Mouse (Mus musculus): ENCODE data around the gene Flrt3. TPM values are rescaled to one million over a fixed set of nuclear protein-coding genes. Genes with fewer than 3 reads are reported as not detected.

Gene Flrt3
- total and polyA plus RNA-seq, 3 experiments = not detected

- H3K9me3 ChIP-seq (replicated peaks; ENCODE audit: insufficient read depth, low read length) = no peaks in the 10 kb centered on the region
- no peak for DNase-seq (ENCODE audit: low read depth, low spot score)
These were observed 812 bp downstream of the Flrt3 start for GRCm38 (mm10) chr2:140670457-140670856.

GRCm38 (mm10) chr2:140669786-140670185 is 1.5 kb downstream of the Flrt3 start:
- Histone ChIP-seq H3K4me3 (ENCODE audit: control insufficient read depth in 1 of 2, insufficient read depth in 1 of 2, low read depth in 2 of 2, low read length in 2 of 2) (no peak overlapping the region), H3K9ac (ENCODE audit: control insufficient read depth, low read depth, low read length, poor library complexity, severe bottlenecking) (no peak overlapping the region), H3K4me1 (ENCODE audit: control insufficient read depth in 1 of 2, insufficient read depth in 2 of 2, low read length in 2 of 2) (no peaks in the 10 kb centered on the region), H3K36me3 (ENCODE audit: control insufficient read depth in 1 of 2, insufficient read depth in 2 of 2, low read length in 2 of 2) (no peaks in the 10 kb centered on the region), H3K27ac (ENCODE audit: control insufficient read depth, low read depth, low read length) (no peak overlapping the region), H3K79me2 (ENCODE audit: control insufficient read depth, insufficient read depth, low read length, poor library complexity) (no peaks in the 10 kb centered on the region), H3K9me3 (replicated peaks; ENCODE audit: insufficient read depth, low read length) (no peaks in the 10 kb centered on the region), H3K27me3 (ENCODE audit: control insufficient read depth in 1 of 2, insufficient read depth in 2 of 2, low read length in 2 of 2) (no peaks in the 10 kb centered on the region)
- DNase-seq (ENCODE audit: low read depth, low spot score) = no peak
- no peak for TF ChIP-seq CHD1 (IDR thresholded peaks at IDR 0.05; ENCODE audit: low read depth, low read length)
- no peak for TF ChIP-seq ZKSCAN1 (IDR thresholded peaks at IDR 0.05; ENCODE audit: low read depth, low read length)
- no peak for TF ChIP-seq USF2 (IDR thresholded peaks at IDR 0.05; ENCODE audit: borderline replicate concordance in 1 of 2, insufficient read depth in 1 of 2, low read depth in 1 of 2, low read length in 2 of 2)
- no peak for TF ChIP-seq RAD21 (IDR thresholded peaks at IDR 0.05; ENCODE audit: low read depth, low read length)
- TF ChIP-seq TCF12 (IDR thresholded peaks at IDR 0.05; ENCODE audit: low read depth, low read length) = no peak
- TF ChIP-seq ZMIZ1 (IDR thresholded peaks at IDR 0.05; ENCODE audit: low read depth, low read length) = no peak

More at GRCm38 (mm10) chr2:140670457-140670856, 812 bp downstream of the Flrt3 start:
- H3K27ac ChIP-seq (ENCODE audit: control insufficient read depth, low read depth, low read length) = no peak overlapping the region
- H3K4me3 ChIP-seq (ENCODE audit: control insufficient read depth in 1 of 2, insufficient read depth in 1 of 2, low read depth in 2 of 2, low read length in 2 of 2) = no peak overlapping the region
- TF ChIP-seq TAL1 (IDR thresholded peaks at IDR 0.05; ENCODE audit: low read length) (no peak), MEF2A (IDR thresholded peaks at IDR 0.05; ENCODE audit: extremely low read depth, insufficient replicate concordance, low read depth, low read length, poor library complexity, severe bottlenecking) (no peak), ZMIZ1 (IDR thresholded peaks at IDR 0.05; ENCODE audit: low read depth, low read length) (no peak), SMC3 (IDR thresholded peaks at IDR 0.05; ENCODE audit: low read depth, low read length) (no peak), CHD2 (IDR thresholded peaks at IDR 0.05; ENCODE audit: low read length) (no peak), USF1 (IDR thresholded peaks at IDR 0.05; ENCODE audit: low read depth, low read length) (no peak), POLR2AphosphoS2 (IDR thresholded peaks at IDR 0.05; ENCODE audit: low read length) (no peak), GABPA (IDR thresholded peaks at IDR 0.05; ENCODE audit: low read depth, low read length) (no peak), POLR2AphosphoS5 (IDR thresholded peaks at IDR 0.05; ENCODE audit: borderline replicate concordance, low read depth, low read length) (no peak), CTCF (IDR thresholded peaks at IDR 0.05 in 2 of 3, conservative IDR thresholded peaks at IDR 0.05 in 1 of 3; ENCODE audit: control insufficient read depth in 1 of 3, insufficient read depth in 1 of 3, low read depth in 2 of 3, low read length in 3 of 3, poor library complexity in 1 of 3, severe bottlenecking in 1 of 3) (no peak), MYB (IDR thresholded peaks at IDR 0.05; ENCODE audit: low read depth, low read length) (no peak), BHLHE40 (IDR thresholded peaks at IDR 0.05; ENCODE audit: borderline replicate concordance, low read depth, low read length) (no peak), NRF1 (IDR thresholded peaks at IDR 0.05; ENCODE audit: insufficient read depth, low read depth, low read length, poor library complexity, severe bottlenecking) (no peak), RAD21 (IDR thresholded peaks at IDR 0.05; ENCODE audit: low read depth, low read length) (no peak), ZKSCAN1 (IDR thresholded peaks at IDR 0.05; ENCODE audit: low read depth, low read length) (no peak)
- no peaks in the 10 kb centered on the region for H3K27me3 ChIP-seq (ENCODE audit: control insufficient read depth in 1 of 2, insufficient read depth in 2 of 2, low read length in 2 of 2)
- no peak overlapping the region for H3K9ac ChIP-seq (ENCODE audit: control insufficient read depth, low read depth, low read length, poor library complexity, severe bottlenecking)
- no peaks in the 10 kb centered on the region for H3K4me1 ChIP-seq (ENCODE audit: control insufficient read depth in 1 of 2, insufficient read depth in 2 of 2, low read length in 2 of 2)
- no peaks in the 10 kb centered on the region for H3K79me2 ChIP-seq (ENCODE audit: control insufficient read depth, insufficient read depth, low read length, poor library complexity)
- no peaks in the 10 kb centered on the region for H3K36me3 ChIP-seq (ENCODE audit: control insufficient read depth in 1 of 2, insufficient read depth in 2 of 2, low read length in 2 of 2)
